Mouse (Mus musculus) erythroblast, embryonic 14.5 days (primary cell): Measurements from ENCODE around the gene Slc25a22.

ENCODE experiments used
- GATA1 ChIP-seq: IDR thresholded peaks from 2 replicates; pipeline ENCODE4 v1.6.1; 2012; ENCODE audit warnings: low read length, inconsistent platforms, mixed read lengths
- TAL1 ChIP-seq: IDR thresholded peaks from 3 replicates; pipeline ENCODE4 v1.6.1; 2012; ENCODE audit warnings: low read length, inconsistent platforms, mixed read lengths

DNA sequence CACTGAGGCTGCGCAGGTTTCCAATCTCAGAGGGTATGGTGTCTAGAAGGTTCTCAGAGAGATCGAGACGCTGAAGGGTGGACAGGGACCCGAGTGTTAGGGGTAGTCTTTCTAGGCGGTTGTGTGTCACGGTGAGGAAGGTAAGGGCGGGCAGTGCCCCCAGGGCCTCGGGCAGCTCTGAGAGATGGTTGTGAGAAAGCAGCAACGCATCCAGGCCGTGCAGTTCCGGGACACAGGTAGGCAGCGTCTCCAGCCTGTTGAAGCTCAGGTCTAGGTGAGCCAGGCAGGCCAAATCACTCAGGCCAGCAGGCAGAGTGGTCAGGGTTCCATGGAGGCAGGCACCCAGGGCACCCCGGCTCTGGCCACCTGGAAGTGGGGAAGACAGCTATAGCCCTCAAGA is 4.5 kb upstream of the Slc25a22 start:
- no peak for TF ChIP-seq TAL1
- TF ChIP-seq GATA1: no peak
